Mouse (Mus musculus) adrenal gland, postnatal 36 days (tissue): ENCODE results near the gene Elk3. TPM values are rescaled to one million over a fixed set of nuclear protein-coding genes. Genes with fewer than 3 reads are reported as not detected.

Experiments used
- DNase-seq, 2 experiments: peaks; one replicate each; pipeline ENCODE4 v3.0.0; 2021; ENCODE audit warnings: mixed read lengths in 1 of 2
- total RNA-seq, 2 experiments: library from RNA; stranded (reverse); gene quantifications; 2 replicates each; pipeline ENCODE4 v1.2.3; 2021

The Elk3 gene
- total RNA-seq, 2 experiments from 2014 or later = 40.2 to 42.0 TPM

DNA sequence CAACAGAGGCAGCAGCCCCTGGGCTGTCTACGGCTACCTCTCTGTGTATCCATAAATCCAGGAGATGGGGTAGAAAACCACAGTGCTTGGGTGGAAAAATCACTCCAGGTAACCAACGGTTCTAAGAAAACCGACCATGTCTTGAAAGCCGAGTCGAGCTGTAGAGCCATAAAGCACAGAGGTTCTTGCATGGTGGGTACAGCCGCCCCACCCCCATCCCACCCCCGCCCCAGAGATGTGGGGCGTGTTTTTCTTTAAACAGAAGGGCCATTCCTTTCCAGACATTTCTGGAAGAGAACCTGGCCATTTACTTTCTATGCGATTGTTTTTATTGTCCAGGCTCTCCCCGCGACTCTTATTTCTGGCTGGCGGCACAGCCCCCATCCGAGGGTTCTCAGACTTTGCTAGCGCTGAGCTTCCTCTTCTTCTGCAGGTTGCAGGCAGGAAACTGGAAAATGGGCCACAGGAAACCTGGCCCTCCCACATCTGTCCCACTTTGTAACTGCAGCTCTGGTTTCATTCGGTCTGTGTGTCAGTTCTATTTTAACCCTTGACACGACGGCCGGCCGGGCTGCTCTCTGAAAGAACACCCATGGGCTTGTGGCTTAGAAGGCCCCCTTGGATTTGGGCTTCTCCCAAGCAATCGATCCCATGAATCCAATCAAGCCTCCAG lies 16.3 kb downstream of the Elk3 start:
- no peak for DNase-seq

GRCm38 (mm10) chr10:93293621-93294020 lies 17.3 kb downstream of the Elk3 start:
- DNase-seq = no peak

DNA sequence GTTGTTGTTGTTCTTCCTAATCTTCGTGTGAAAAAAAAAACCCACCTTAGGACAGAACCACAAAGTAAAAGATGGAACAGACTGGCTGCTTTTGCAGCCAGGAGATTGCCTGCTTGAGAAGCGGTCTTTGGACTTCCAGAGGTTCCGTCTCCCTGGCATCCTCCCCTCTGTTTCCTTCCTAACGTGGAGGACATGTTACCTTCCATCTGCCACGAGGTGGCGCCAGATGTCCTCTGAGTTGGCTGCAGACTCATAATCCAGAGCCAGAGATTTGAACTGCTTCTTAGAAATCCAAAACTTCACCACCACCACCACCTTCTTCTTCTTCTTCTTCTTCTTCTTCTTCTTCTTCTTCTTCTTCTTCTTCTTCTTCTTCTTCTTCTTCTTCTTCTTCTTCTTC lies 19.1 kb downstream of the Elk3 start:
- DNase-seq = peak; percentile 88

DNA sequence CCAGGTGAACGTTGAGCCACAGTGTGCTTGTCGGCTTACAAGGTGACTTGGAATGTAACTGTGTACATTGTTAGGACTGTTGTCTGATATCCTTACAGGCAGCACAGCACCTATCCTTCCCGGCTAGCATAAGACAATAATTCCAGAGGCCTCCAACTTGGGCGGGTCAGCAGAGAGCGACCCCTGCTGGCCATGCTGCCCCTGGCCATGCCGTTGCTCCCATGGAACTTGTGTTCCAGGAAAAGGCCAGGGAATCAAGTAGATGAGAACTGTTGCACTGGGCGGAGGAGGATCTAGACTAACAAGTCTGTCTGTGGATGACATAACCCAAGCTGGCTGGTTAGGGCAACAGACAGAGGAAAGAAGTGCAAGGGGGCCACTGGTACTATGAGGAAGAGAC lies 19.6 kb downstream of the Elk3 start:
- peak; percentile 66 to 73 for DNase-seq

DNA sequence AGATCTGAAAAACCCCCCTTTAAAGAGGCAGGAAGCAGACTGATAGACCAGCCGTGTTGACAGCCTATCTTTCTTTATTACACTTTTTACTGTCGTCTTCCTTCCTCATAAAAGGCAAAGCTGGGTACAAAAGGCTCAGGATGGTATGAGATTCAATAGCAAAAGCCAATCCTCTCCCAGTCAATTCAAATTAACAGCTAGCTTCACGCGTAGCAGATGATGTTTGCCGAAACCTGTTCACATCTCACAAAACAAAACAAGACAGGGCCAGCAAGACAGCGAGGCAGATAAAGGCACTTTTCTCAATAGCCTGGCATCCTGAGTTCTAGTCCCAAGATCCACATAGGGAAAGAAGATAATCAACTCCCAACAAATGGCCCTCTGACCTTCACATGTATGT lies 21.5 kb downstream of the Elk3 start:
- DNase-seq = no peak

GRCm38 (mm10) chr10:93288336-93288735 lies 22.6 kb downstream of the Elk3 start:
- DNase-seq = peak; percentile 77

- DNase-seq = no peak
Observed at GRCm38 (mm10) chr10:93287551-93288145, 23.3 kb downstream of the Elk3 start.

GRCm38 (mm10) chr10:93285489-93285888 lies 25.4 kb downstream of the Elk3 start:
- DNase-seq = no peak

DNA sequence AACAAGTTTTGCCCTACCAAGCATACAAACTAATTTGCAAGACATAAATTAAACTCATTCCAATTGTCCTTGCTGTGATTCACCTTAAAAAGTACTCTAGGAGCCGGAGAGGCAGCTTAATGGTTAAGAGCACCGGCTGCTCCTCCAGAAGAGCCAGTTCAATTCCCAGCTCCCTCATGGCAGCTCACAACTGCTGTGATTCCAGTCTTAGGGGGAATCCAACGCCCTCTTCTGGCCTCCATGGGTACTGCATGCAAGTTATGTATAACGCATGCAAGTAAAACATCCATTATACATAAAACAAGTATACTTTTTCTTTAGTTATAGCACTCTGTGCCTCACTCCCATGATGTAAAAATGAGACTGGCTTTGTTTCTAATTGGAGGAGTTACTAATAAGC lies 27.7 kb downstream of the Elk3 start:
- no peak for DNase-seq

- peak; percentile 49 to 71 for DNase-seq
Observed at GRCm38 (mm10) chr10:93282526-93282964, 28.4 kb downstream of the Elk3 start.

- no peak for DNase-seq
Observed at GRCm38 (mm10) chr10:93281092-93281491, 29.8 kb downstream of the Elk3 start.

GRCm38 (mm10) chr10:93280586-93280985 lies 30.3 kb downstream of the Elk3 start:
- no peak for DNase-seq

- DNase-seq = no peak
Observed at GRCm38 (mm10) chr10:93279062-93279461, 31.9 kb downstream of the Elk3 start.

DNA sequence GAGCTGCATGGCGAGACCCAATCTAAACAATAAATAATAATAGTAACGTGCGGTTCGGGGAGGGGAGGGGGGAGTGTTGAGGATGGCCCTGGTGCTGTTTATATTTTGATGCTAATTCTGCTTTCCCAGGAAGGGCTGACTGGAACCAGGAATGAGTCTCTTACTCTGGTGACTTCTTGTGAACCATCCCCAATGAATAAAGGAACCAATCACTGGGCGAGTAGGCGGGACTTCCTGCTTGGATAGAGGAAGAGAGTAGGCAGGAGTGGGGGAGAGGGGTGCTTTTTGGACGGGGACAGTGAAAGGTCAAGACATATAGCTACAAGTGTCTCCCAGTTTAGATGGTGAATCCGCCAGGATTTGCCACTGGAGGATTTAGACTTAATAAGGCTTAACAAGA lies 32.6 kb downstream of the Elk3 start:
- no peak for DNase-seq

- DNase-seq = no peak
Observed at GRCm38 (mm10) chr10:93276857-93277256, 34.1 kb downstream of the Elk3 start.

DNA sequence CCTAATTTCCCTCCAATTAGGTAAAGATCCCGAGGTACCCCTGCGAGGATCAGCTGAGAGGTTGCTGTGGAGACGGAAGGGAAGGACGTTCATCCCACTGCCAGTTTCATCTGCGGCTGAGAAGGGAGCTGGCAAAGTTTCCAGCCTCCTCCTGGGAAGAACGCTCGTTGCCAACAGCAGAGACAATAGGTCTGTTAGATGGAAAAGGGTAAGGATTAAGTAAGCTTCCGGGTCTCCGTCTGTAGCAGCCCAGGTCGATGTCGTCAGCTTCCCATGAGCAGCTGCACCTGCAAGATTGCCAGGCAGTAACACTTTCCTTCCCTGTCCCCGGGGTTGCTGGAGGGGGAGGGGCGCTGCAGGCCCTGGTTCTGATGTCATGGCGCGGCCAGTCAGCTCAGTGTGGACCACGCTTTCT lies 34.6 kb downstream of the Elk3 start:
- DNase-seq = peak; percentile 56 to 72

- no peak for DNase-seq
Observed at GRCm38 (mm10) chr10:93275212-93276136, 35.5 kb downstream of the Elk3 start.

DNA sequence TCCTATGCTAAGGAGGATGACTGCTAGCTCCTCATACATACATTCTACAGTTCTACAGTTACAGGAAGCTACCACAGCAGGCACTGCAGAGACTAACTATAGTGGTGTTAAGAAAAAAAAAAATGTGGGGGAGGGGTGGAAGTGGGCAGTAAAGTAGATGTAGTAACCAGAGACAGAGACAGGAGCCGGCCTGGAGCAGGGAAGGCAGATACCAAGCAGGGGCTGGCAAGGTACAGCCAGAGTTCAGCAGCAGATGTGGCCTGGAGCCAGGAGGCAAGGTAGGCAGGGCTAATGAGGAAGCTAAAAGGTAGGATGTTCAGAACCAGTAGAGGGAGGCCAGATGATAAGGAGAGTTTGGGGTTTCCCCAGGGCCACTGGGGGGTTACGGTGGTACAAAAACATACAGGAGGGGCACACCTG lies 36.6 kb downstream of the Elk3 start:
- DNase-seq = no peak

DNA sequence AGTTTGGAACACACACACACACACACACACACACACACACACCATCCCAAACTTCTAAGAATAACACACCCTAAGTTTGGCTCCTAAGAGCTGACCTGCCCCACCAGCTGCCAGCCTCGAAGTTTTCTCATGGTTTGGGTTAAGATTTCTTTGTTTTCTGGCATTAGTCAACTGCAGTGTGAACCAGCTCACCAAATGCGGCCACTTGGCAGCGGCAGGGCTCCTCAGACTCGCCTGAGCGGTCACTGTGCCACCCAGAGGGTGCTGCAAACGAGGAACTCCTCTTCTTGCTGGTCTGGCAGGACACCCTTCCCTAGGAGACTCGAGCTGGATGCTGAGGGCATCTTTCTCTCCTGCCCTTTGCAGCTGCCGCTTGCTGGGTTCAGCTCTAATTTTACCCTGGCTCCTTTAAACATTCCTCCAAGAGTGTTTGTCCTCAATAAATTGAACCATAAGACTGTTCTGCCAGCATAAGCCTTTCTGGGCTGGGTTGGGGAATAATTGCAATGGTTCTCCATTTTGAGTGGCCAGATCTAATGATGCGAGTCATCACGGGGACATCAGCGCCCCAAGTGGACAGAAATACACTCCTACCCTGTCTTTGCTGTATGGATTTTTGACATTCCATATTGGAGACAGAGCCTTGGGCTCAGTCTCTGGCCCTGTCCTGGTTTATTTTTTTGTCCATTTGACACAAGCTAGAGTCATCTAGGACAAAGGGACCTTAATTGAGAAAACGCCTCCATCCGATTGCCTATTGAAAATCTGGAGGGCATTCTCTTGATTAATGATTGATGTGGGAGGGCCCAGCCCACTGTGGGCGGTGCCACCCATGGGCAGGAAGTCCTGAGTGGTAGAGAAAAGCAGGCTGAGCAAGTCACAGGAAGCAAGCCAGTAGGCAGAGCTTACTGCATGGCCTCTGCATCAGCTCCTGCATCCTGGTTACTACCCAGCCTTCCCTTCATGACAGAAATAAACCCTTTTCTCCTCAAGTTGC lies 37.7 kb downstream of the Elk3 start:
- no peak for DNase-seq

- DNase-seq = no peak
Observed at GRCm38 (mm10) chr10:93271831-93272230, 39.1 kb downstream of the Elk3 start.

GRCm38 (mm10) chr10:93270889-93271460 lies 40.0 kb downstream of the Elk3 start:
- no peak for DNase-seq
